9 mouse cellular contexts compared by ENCODE assay signal in genomic region chr17:8597790-8598189, GRCm38 (mm10). TPM values are rescaled to one million over a fixed set of nuclear protein-coding genes. Genes with fewer than 3 reads are reported as not detected.
DNase-seq lines count a peak whose midpoint lies in the region; ATAC-seq and TF ChIP-seq lines count a peak whose summit lies in the region.
"Had no signal": no experiment of that assay in that cellular context is flagged by ENCODE, and none has a peak within 500 bp of the region (broad histone marks: within the 10 kb centered on the region; RNA-seq: fewer than 3 reads in every experiment).

No protein-coding gene starts in this region.

- H3K9me3 ChIP-seq in stomach, postnatal 0 days (ENCODE audit: control insufficient read depth, low read length) = no peaks in the 10 kb centered on the region
- H3K9me3 ChIP-seq: embryonic facial prominence, embryonic 13.5 days had no signal

- DNase-seq in 416B (ENCODE audit: low read depth) (peak; percentile 67), WW6 (ENCODE audit: low read depth, low spot score) (peak; percentile 14)
- DNase-seq in cerebellum, postnatal 36 days = peak; percentile 74 to 82
- DNase-seq in gastrocnemius, adult 2 months = peak; percentile 67
- peak; percentile 68 for DNase-seq in kidney, adult 18-20 months
- DNase-seq in left cerebral cortex, postnatal 36 days (ENCODE audit: low spot score in 2 of 2) = peak; percentile 42 to 54
- DNase-seq in natural killer cell, adult 2 months (ENCODE audit: low spot score in 2 of 2) = peak; percentile 44 to 53
- peak; percentile 52 for DNase-seq in stomach, postnatal 0 days (ENCODE audit: low spot score)

- H3K4me1 ChIP-seq in stomach, postnatal 0 days (replicated peaks; ENCODE audit: control insufficient read depth, insufficient read depth) = no peaks in the 10 kb centered on the region

- 7% methylated on average over 7 of the region's 7 CpGs for WGBS in stomach, postnatal 0 days

- H3K4me2 ChIP-seq in stomach, postnatal 0 days (replicated peaks; ENCODE audit: low read depth) = no peak overlapping the region
- H3K4me2 ChIP-seq: embryonic facial prominence, embryonic 13.5 days had no signal

- H3K9ac ChIP-seq in stomach, postnatal 0 days (ENCODE audit: low read length) = no peak overlapping the region
- H3K9ac ChIP-seq: embryonic facial prominence, embryonic 13.5 days had no signal

- no peak for ATAC-seq in stomach, postnatal 0 days (ENCODE audit: low FRiP score, low TSS enrichment)

- no peak overlapping the region for H3K4me3 ChIP-seq in gastrocnemius, adult 2 months
- no peak overlapping the region for H3K4me3 ChIP-seq in stomach, postnatal 0 days (ENCODE audit: low read depth, low read length)
- H3K4me3 ChIP-seq: embryonic facial prominence, embryonic 13.5 days had no signal

- no peaks in the 10 kb centered on the region for H3K27me3 ChIP-seq in stomach, postnatal 0 days (ENCODE audit: control insufficient read depth, insufficient read depth, low read length)

- TF ChIP-seq EP300 in stomach, postnatal 0 days (optimal IDR thresholded peaks at IDR 0.05) = no peak

- intact Hi-C loops in gastrocnemius, adult 2 months (cut with DNase I) = loop anchor here (1.0 kb wide), 1 partner anchor 129 kb away; no protein-coding TSS in a partner anchor
- intact Hi-C loops in left cerebral cortex, postnatal 36 days (cut with DNase I) = loop anchor here (5.0 kb wide), 1 partner anchor 210 kb away; no protein-coding TSS in a partner anchor

- H3K36me3 ChIP-seq in stomach, postnatal 0 days (ENCODE audit: control insufficient read depth, insufficient read depth, low read length) = no peaks in the 10 kb centered on the region
- H3K36me3 ChIP-seq: embryonic facial prominence, embryonic 13.5 days had no signal

- H3K27ac ChIP-seq in gastrocnemius, adult 2 months = no peak overlapping the region
- H3K27ac ChIP-seq in stomach, postnatal 0 days (replicated peaks) = no peak overlapping the region
- H3K27ac ChIP-seq: embryonic facial prominence, embryonic 13.5 days had no signal

- TF ChIP-seq CTCF in gastrocnemius, adult 2 months (IDR thresholded peaks at IDR 0.05) = peak; percentile 96
- TF ChIP-seq CTCF in stomach, postnatal 0 days (IDR thresholded peaks at IDR 0.05; ENCODE audit: low read depth) = peak; percentile 94

RNA-seq across cellular contexts. Expression of gene Gm17087, which starts 31.0 kb away (rescaled TPM):
- total RNA-seq in gastrocnemius, adult 2 months (2021) = not detected
- not detected for total RNA-seq in left cerebral cortex, postnatal 36 days (2021)
- not detected in 2 replicates for polyA plus RNA-seq in stomach, postnatal 0 days (2015; fragmentation: Nextera tagmentation; extraction: Ambion mirVana)
- polyA plus RNA-seq: embryonic facial prominence, embryonic 13.5 days had no signal

Comparison
In these comparisons a context has a peak if more than half of its experiments do, and no peak if none do; other contexts are left out.
1. DNase-seq: peak in every context shown above with its lines; median percentile 78 in cerebellum, postnatal 36 days; 68 in kidney, adult 18-20 months; 67 in 416B; 67 in gastrocnemius, adult 2 months; 52 in stomach, postnatal 0 days; 48 in natural killer cell, adult 2 months; 48 in left cerebral cortex, postnatal 36 days; 14 in WW6.